Mouse (Mus musculus) limb, embryonic 10.5 days (tissue): ENCODE data around the gene Dcun1d3. TPM values are rescaled to one million over a fixed set of nuclear protein-coding genes. Genes with fewer than 3 reads are reported as not detected.

Experiments
- DNase-seq: peaks from one replicate; pipeline ENCODE4 v3.0.0-alpha.2; 2017; ENCODE audit warnings: low spot score
- H3K27ac ChIP-seq: fragments of 300-500 bp; sonication (generic); 2 replicates; pipeline ENCODE4 v1.5.1; 2016; ENCODE audit warnings: mild to moderate bottlenecking
- H3K27me3 ChIP-seq: fragments of 300-500 bp; sonication (generic); 2 replicates; pipeline ENCODE4 v1.6.1; 2016; ENCODE audit warnings: low read depth, mild to moderate bottlenecking; ENCODE audit not compliant: poor library complexity, severe bottlenecking
- H3K36me3 ChIP-seq: fragments of 300-500 bp; sonication (generic); 2 replicates; pipeline ENCODE4 v1.6.1; 2016; ENCODE audit warnings: mild to moderate bottlenecking, moderate library complexity
- H3K4me1 ChIP-seq: fragments of 300-500 bp; sonication (generic); 2 replicates; pipeline ENCODE4 v1.6.1; 2016
- H3K4me3 ChIP-seq: fragments of 300-500 bp; sonication (generic); 2 replicates; pipeline ENCODE4 v1.5.1; 2016; ENCODE audit warnings: mild to moderate bottlenecking, moderate library complexity
- H3K9me3 ChIP-seq: fragments of 300-500 bp; sonication (generic); replicated peaks from 2 replicates; pipeline ENCODE4 v1.6.1; 2016; ENCODE audit warnings: mild to moderate bottlenecking
- WGBS: fragments of 180-500 bp; shearing (Covaris S2); methylation state at CpG from one replicate; pipeline ENCODE4 v1.1.7; 2016; 5-methylcytosine and 5-hydroxymethylcytosine counted together
- polyA plus RNA-seq: library from polyadenylated mRNA; unstranded; fragments of >200 nt; fragmentation: Nextera tagmentation; extraction: Ambion mirVana; gene quantifications from 2 replicates; pipeline ENCODE4 v1.2.1, GENCODE M21; 2016

Gene Dcun1d3
- polyA plus RNA-seq, 1 experiment from 2014 or later: 12.0 TPM

DNA sequence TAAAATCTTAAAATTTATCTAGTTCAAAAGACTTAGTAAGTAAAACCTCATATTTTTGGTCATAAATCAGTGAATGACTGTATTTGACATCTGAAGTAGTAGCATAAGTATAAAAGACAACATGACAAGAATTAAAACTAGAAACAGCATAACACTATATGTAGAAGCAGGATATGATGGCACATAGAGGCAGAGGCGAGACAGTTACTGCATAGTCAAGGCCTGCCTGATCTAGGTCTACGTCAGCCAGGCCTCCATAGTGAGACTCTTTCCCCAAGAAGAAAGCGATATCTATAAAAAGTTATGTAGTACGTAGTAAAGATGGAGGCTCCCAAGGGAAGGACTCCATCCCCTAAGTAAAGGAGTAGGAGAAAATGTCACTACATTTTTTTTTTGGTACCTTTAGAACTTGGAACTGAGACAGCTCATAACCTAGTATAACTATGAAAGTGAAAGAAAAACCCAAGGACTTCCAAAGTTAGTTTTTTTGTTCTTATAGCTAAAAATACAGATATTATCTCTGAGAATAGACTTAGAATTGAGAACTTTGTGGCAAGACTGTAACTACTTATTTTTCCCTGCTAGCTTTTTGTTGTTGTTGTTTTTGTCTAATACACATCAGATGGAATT, 54.2 kb downstream of the Dcun1d3 start:
- WGBS: 95% methylated on average over 4 of the region's 4 CpGs
- H3K4me3 ChIP-seq: no peak overlapping the region
- no peaks in the 10 kb centered on the region for H3K4me1 ChIP-seq
- no peak for DNase-seq
- no peaks in the 10 kb centered on the region for H3K27me3 ChIP-seq
- no peaks in the 10 kb centered on the region for H3K9me3 ChIP-seq
- H3K27ac ChIP-seq: no peak overlapping the region
- H3K36me3 ChIP-seq: peaks cover 35% of the 10 kb centered on the region

GRCm38 (mm10) chr7:119835996-119836777, 59.9 kb downstream of the Dcun1d3 start:
- peaks cover 44% of the 10 kb centered on the region for H3K36me3 ChIP-seq
- H3K9me3 ChIP-seq: no peaks in the 10 kb centered on the region
- no peaks in the 10 kb centered on the region for H3K4me1 ChIP-seq
- H3K27me3 ChIP-seq: no peaks in the 10 kb centered on the region
- DNase-seq: no peak
- no peak overlapping the region for H3K4me3 ChIP-seq
- WGBS: 95% methylated on average over 4 of the region's 4 CpGs
- H3K27ac ChIP-seq: no peak overlapping the region

GRCm38 (mm10) chr7:119835371-119835770, 60.7 kb downstream of the Dcun1d3 start:
- no peaks in the 10 kb centered on the region for H3K27me3 ChIP-seq
- no peaks in the 10 kb centered on the region for H3K4me1 ChIP-seq
- peaks cover 46% of the 10 kb centered on the region for H3K36me3 ChIP-seq
- H3K27ac ChIP-seq: no peak overlapping the region
- 100% methylated on average over 1 of the region's 1 CpGs for WGBS
- DNase-seq: no peak
- no peak overlapping the region for H3K4me3 ChIP-seq
- H3K9me3 ChIP-seq: no peaks in the 10 kb centered on the region

GRCm38 (mm10) chr7:119808723-119809122, 87.4 kb downstream of the Dcun1d3 start:
- Histone ChIP-seq H3K36me3 (peaks cover 83% of the 10 kb centered on the region), H3K4me1 (no peaks in the 10 kb centered on the region), H3K27ac (no peak overlapping the region), H3K9me3 (no peaks in the 10 kb centered on the region), H3K4me3 (no peak overlapping the region), H3K27me3 (no peaks in the 10 kb centered on the region)
- no peak for DNase-seq
- 96% methylated on average over 3 of the region's 3 CpGs for WGBS

DNA sequence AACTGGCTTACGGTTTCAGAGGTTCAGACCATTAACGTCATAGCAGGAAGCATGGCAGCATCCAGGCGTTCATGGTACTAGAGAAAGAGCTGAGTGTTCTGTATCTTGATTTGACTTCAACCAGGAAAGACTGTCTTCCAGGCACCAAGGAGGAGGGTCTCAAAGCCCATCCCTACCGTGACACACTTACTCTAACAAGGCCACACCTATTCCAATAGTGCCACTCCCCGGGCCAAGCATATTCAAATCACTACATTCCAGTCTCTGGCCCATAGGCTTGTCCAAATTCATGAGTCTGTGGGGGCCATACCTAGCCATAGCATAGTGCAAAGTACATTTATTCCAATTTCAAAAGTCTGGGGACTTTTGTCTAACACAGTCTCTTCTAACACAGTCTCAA, 88.7 kb downstream of the Dcun1d3 start:
- H3K9me3 ChIP-seq: no peaks in the 10 kb centered on the region
- WGBS: 92% methylated on average over 5 of the region's 5 CpGs
- no peak overlapping the region for H3K4me3 ChIP-seq
- H3K36me3 ChIP-seq: peaks cover 77% of the 10 kb centered on the region
- no peak for DNase-seq
- H3K27me3 ChIP-seq: no peaks in the 10 kb centered on the region
- no peak overlapping the region for H3K27ac ChIP-seq
- H3K4me1 ChIP-seq: no peaks in the 10 kb centered on the region

Other genes with a start within 250 kb of the Dcun1d3 start
- gene Acsm4, start 206.3 kb downstream of the Dcun1d3 start, polyA plus RNA-seq: not detected in 2 replicates
- gene Thumpd1, start 175.5 kb downstream of the Dcun1d3 start, polyA plus RNA-seq: 95.3 and 102 TPM in 2 replicates
- 0.26 and 0.30 TPM in 2 replicates for gene Acsm3, start 135.4 kb downstream of the Dcun1d3 start, polyA plus RNA-seq
- gene Rexo5, start 102.3 kb downstream of the Dcun1d3 start, polyA plus RNA-seq: 21.6 and 27.6 TPM in 2 replicates
- 25.9 and 27.3 TPM in 2 replicates for gene Eri2, start 102.2 kb downstream of the Dcun1d3 start, polyA plus RNA-seq
- gene Lyrm1, start 437 bp downstream of the Dcun1d3 start, polyA plus RNA-seq: 6.4 and 7.2 TPM in 2 replicates
- gene Dnah3, start 199.0 kb upstream of the Dcun1d3 start, polyA plus RNA-seq: not detected in 2 replicates
- 13.6 and 14.6 TPM in 2 replicates for gene Tmem159, start 206.1 kb upstream of the Dcun1d3 start, polyA plus RNA-seq
- not detected in 2 replicates for gene Zp2, start 249.0 kb upstream of the Dcun1d3 start, polyA plus RNA-seq